ENCODE assay signal across 28 mouse cellular contexts in genomic region chr9:63608006-63608405, GRCm38 (mm10). TPM values are rescaled to one million over a fixed set of nuclear protein-coding genes. Genes with fewer than 3 reads are reported as not detected.
A peak's percentile ranks its signal among the peaks of the same experiment; 100 is the strongest.
DNase-seq lines count a peak whose midpoint lies in the region; ATAC-seq lines count a peak whose summit lies in the region.
"Had no signal": no experiment of that assay in that cellular context is flagged by ENCODE, and none has a peak within 500 bp of the region (broad histone marks: within the 10 kb centered on the region; RNA-seq: fewer than 3 reads in every experiment).

No protein-coding gene starts in this region.

- H3K9ac ChIP-seq in forebrain, embryonic 16.5 days (replicated peaks; ENCODE audit: low read depth, low read length), result no peak overlapping the region
- H3K9ac ChIP-seq: forebrain, embryonic 13.5 days; forebrain, postnatal 0 days; heart, embryonic 13.5 days; hindbrain, embryonic 14.5 days had no signal

- no peak overlapping the region for H3K4me2 ChIP-seq in forebrain, embryonic 16.5 days (ENCODE audit: low read length)
- H3K4me2 ChIP-seq: forebrain, embryonic 13.5 days; heart, embryonic 13.5 days; hindbrain, embryonic 14.5 days had no signal

- 0 out of 2 replicates have a peak, but pooled peaks cover 3% of the 10 kb centered on the region for H3K36me3 ChIP-seq in forebrain, embryonic 10.5 days (replicated peaks)
- H3K36me3 ChIP-seq in forebrain, embryonic 16.5 days (ENCODE audit: control insufficient read depth, insufficient read depth), result no peaks in the 10 kb centered on the region
- H3K36me3 ChIP-seq: heart, embryonic 10.5 days; heart, embryonic 13.5 days had no signal

- peaks cover 80% of the 10 kb centered on the region for H3K4me1 ChIP-seq in forebrain, embryonic 10.5 days
- peaks cover 23% of the 10 kb centered on the region for H3K4me1 ChIP-seq in forebrain, embryonic 16.5 days (replicated peaks; ENCODE audit: control insufficient read depth, insufficient read depth, low read length)

- no peak for DNase-seq in forebrain, embryonic 10.5 days (ENCODE audit: extremely low spot score, low spot score)
- peak; percentile 69 for DNase-seq in NIH3T3 (ENCODE audit: low read depth)
- DNase-seq in fibroblast of lung, adult 2 months (ENCODE audit: low read depth), result peak; percentile 82
- DNase-seq in thymus, postnatal 0 days (ENCODE audit: low spot score), result no peak
- DNase-seq in ovary, postnatal 10 days (ENCODE audit: low spot score), result no peak
- DNase-seq: adrenal gland, postnatal 10 days; adrenal gland, postnatal 36 days; cerebellum, adult 18-20 months; cerebellum, adult 9-10 months; cerebellum, postnatal 14 days; forebrain, postnatal 0 days; gastrocnemius, adult 2 months; gastrocnemius, postnatal 14 days; heart, adult 18-20 months; heart, postnatal 14 days; heart, postnatal 4 days had no signal

- H3K9me3 ChIP-seq in forebrain, embryonic 10.5 days, result no peaks in the 10 kb centered on the region
- no peaks in the 10 kb centered on the region for H3K9me3 ChIP-seq in forebrain, embryonic 16.5 days (ENCODE audit: control insufficient read depth, low read length)
- H3K9me3 ChIP-seq: forebrain, embryonic 13.5 days; heart, embryonic 10.5 days; heart, embryonic 13.5 days had no signal

- H3K27me3 ChIP-seq in forebrain, embryonic 10.5 days (ENCODE audit: poor library complexity, severe bottlenecking), result no peaks in the 10 kb centered on the region
- H3K27me3 ChIP-seq in forebrain, embryonic 16.5 days (replicated peaks; ENCODE audit: control insufficient read depth, insufficient read depth, low read length), result no peaks in the 10 kb centered on the region
- H3K27me3 ChIP-seq: forebrain, embryonic 13.5 days; heart, embryonic 13.5 days had no signal

- H3K4me3 ChIP-seq in forebrain, embryonic 10.5 days, result no peak overlapping the region
- no peak overlapping the region for H3K4me3 ChIP-seq in forebrain, embryonic 16.5 days (replicated peaks; ENCODE audit: low read length)
- H3K4me3 ChIP-seq: forebrain, embryonic 13.5 days; heart, embryonic 10.5 days; heart, embryonic 13.5 days had no signal

- H3K27ac ChIP-seq in forebrain, embryonic 10.5 days, result peak overlapping the region; percentile 44; the same call in 1 of the 2 replicates
- H3K27ac ChIP-seq in forebrain, embryonic 16.5 days (ENCODE audit: low read length), result no peak overlapping the region
- H3K27ac ChIP-seq: forebrain, embryonic 13.5 days; heart, embryonic 10.5 days; heart, embryonic 13.5 days; hindbrain, embryonic 14.5 days; hindbrain, postnatal 0 days had no signal

- 78% methylated on average over 6 of the region's 6 CpGs for WGBS in forebrain, embryonic 10.5 days
- 62% methylated on average over 6 of the region's 6 CpGs for WGBS in forebrain, embryonic 16.5 days

- ATAC-seq in forebrain, embryonic 16.5 days, result no peak
- ATAC-seq: activated CD4-positive, CD25-positive, alpha-beta regulatory T cell, adult 4 months; CD4-positive, CD25-positive, alpha-beta regulatory T cell, adult 4 months; forebrain, embryonic 13.5 days; forebrain, postnatal 0 days; hindbrain, postnatal 0 days; inflammation-experienced regulatory T-cells, adult 6 months; intestine, embryonic 16.5 days had no signal

RNA-seq across cellular contexts. Expression of gene Aagab, which starts 5.5 kb away (rescaled TPM):
- 53.9 and 54.5 TPM in 2 replicates for polyA plus RNA-seq in forebrain, embryonic 10.5 days (2016; fragmentation: Nextera tagmentation; extraction: Ambion mirVana)
- polyA plus RNA-seq in forebrain, embryonic 16.5 days (2015; fragmentation: Nextera tagmentation; extraction: Ambion mirVana), result 58.5 and 65.1 TPM in 2 replicates
- polyA plus RNA-seq in thymus, postnatal 0 days (2015; fragmentation: Nextera tagmentation; extraction: Ambion mirVana), result 53.7 and 56.4 TPM in 2 replicates

RNA-seq across cellular contexts. Expression of gene Iqch, which starts 5.7 kb away (rescaled TPM):
- polyA plus RNA-seq in forebrain, embryonic 10.5 days (2016; fragmentation: Nextera tagmentation; extraction: Ambion mirVana), result 0.04 and 0.14 TPM in 2 replicates
- polyA plus RNA-seq in forebrain, embryonic 16.5 days (2015; fragmentation: Nextera tagmentation; extraction: Ambion mirVana), result 0.10 and 0.24 TPM in 2 replicates
- polyA plus RNA-seq in thymus, postnatal 0 days (2015; fragmentation: Nextera tagmentation; extraction: Ambion mirVana), result 1.4 and 1.9 TPM in 2 replicates
- polyA plus RNA-seq: activated CD4-positive, CD25-positive, alpha-beta regulatory T cell, adult 4 months; C2C12; embryonic facial prominence, embryonic 11.5 days; heart, embryonic 10.5 days; heart, embryonic 13.5 days; inflammation-experienced regulatory T-cells, adult 6 months; intestine, embryonic 16.5 days had no signal

Comparison
In these comparisons a context has a peak if more than half of its experiments do, and no peak if none do; other contexts are left out.
1. DNase-seq: peak in NIH3T3 (single experiment) and fibroblast of lung, adult 2 months (single experiment); none in forebrain, embryonic 10.5 days (single experiment), thymus, postnatal 0 days (single experiment) and ovary, postnatal 10 days (single experiment).